Mouse (Mus musculus) limb, embryonic 13.5 days (tissue): ENCODE data around the gene Il1r1. TPM values are rescaled to one million over a fixed set of nuclear protein-coding genes. Genes with fewer than 3 reads are reported as not detected.
A peak's percentile ranks its signal among the peaks of the same experiment; 100 is the strongest.

Experiments used
- ATAC-seq: fragments of 200-750 bp; cut with Nextera tagmentation; 2 replicates; pipeline ENCODE4 v1.8.0; 2017; ENCODE audit warnings: low read depth, moderate number of reproducible peaks, moderate TSS enrichment; ENCODE audit not compliant: low FRiP score
- H3K27ac ChIP-seq: fragments of 300-500 bp; sonication (generic); 2 replicates; pipeline ENCODE4 v1.5.1; 2015; ENCODE audit warnings: inconsistent platforms, mild to moderate bottlenecking, moderate library complexity
- H3K27me3 ChIP-seq: fragments of 300-500 bp; sonication (generic); 2 replicates; pipeline ENCODE4 v1.6.1; 2015; ENCODE audit warnings: mild to moderate bottlenecking, inconsistent platforms
- H3K36me3 ChIP-seq: fragments of 300-500 bp; sonication (generic); 2 replicates; pipeline ENCODE4 v1.6.1; 2015; ENCODE audit warnings: inconsistent platforms, mild to moderate bottlenecking, moderate library complexity
- H3K4me1 ChIP-seq: fragments of 300-500 bp; sonication (generic); 2 replicates; pipeline ENCODE4 v1.6.1; 2015; ENCODE audit warnings: inconsistent platforms
- H3K4me2 ChIP-seq: fragments of 300-500 bp; sonication (generic); replicated peaks from 2 replicates; pipeline ENCODE4 v1.6.1; 2015; ENCODE audit warnings: inconsistent platforms, mild to moderate bottlenecking, moderate library complexity
- H3K4me3 ChIP-seq: fragments of 300-500 bp; sonication (generic); 2 replicates; pipeline ENCODE4 v1.5.1; 2015; ENCODE audit warnings: moderate library complexity, mild to moderate bottlenecking, inconsistent platforms
- H3K9ac ChIP-seq: fragments of 300-500 bp; sonication (generic); 2 replicates; pipeline ENCODE4 v1.6.1; 2015; ENCODE audit warnings: mild to moderate bottlenecking, inconsistent platforms
- H3K9me3 ChIP-seq: fragments of 300-500 bp; sonication (generic); 2 replicates; pipeline ENCODE4 v1.6.1; 2016; ENCODE audit warnings: inconsistent platforms
- WGBS: fragments of 180-500 bp; shearing (Covaris S2); methylation state at CpG from one replicate; pipeline ENCODE4 v1.1.7; 2015; 5-methylcytosine and 5-hydroxymethylcytosine counted together
- polyA plus RNA-seq: library from polyadenylated mRNA; unstranded; fragments of >200 nt; fragmentation: Nextera tagmentation; extraction: Ambion mirVana; gene quantifications from 2 replicates; pipeline ENCODE4 v1.2.1, GENCODE M21; 2015

Il1r1 gene
- polyA plus RNA-seq, 1 experiment from 2014 or later = 6.6 TPM

- Histone ChIP-seq H3K9me3 (no peaks in the 10 kb centered on the region), H3K4me2 (no peak overlapping the region), H3K27ac (peak overlapping the region; percentile 33; the same call in 1 of the 2 replicates), H3K4me3 (no peak overlapping the region), H3K27me3 (no peaks in the 10 kb centered on the region), H3K4me1 (peaks cover 42% of the 10 kb centered on the region), H3K36me3 (no peaks in the 10 kb centered on the region), H3K9ac (no peak overlapping the region)
- peak; percentile 69 for ATAC-seq
- WGBS = 16% methylated on average over 7 of the region's 7 CpGs
These were observed 8.3 kb downstream of the Il1r1 start for GRCm38 (mm10) chr1:40233217-40233616.

GRCm38 (mm10) chr1:40233621-40234020 is 8.7 kb downstream of the Il1r1 start:
- WGBS = 32% methylated on average over 3 of the region's 3 CpGs
- Histone ChIP-seq H3K36me3 (no peaks in the 10 kb centered on the region), H3K9me3 (no peaks in the 10 kb centered on the region), H3K9ac (no peak overlapping the region), H3K27ac (no peak overlapping the region; the same call in 1 of the 2 replicates), H3K27me3 (no peaks in the 10 kb centered on the region), H3K4me2 (no peak overlapping the region), H3K4me3 (no peak overlapping the region), H3K4me1 (peaks cover 42% of the 10 kb centered on the region)
- peak; percentile 29; the same call in 1 of the 2 replicates for ATAC-seq

GRCm38 (mm10) chr1:40235597-40236249 is 10.8 kb downstream of the Il1r1 start:
- no peaks in the 10 kb centered on the region for H3K27me3 ChIP-seq
- H3K4me2 ChIP-seq = no peak overlapping the region
- H3K4me3 ChIP-seq = no peak overlapping the region
- no peak; the same call in 1 of the 2 replicates for ATAC-seq
- no peaks in the 10 kb centered on the region for H3K36me3 ChIP-seq
- H3K9ac ChIP-seq = no peak overlapping the region
- H3K4me1 ChIP-seq = peaks cover 42% of the 10 kb centered on the region
- 59% methylated on average over 5 of the region's 5 CpGs for WGBS
- H3K27ac ChIP-seq = no peak overlapping the region
- no peaks in the 10 kb centered on the region for H3K9me3 ChIP-seq

- WGBS = 46% methylated on average over 6 of the region's 6 CpGs
- no peak overlapping the region for H3K4me2 ChIP-seq
- H3K9me3 ChIP-seq = no peaks in the 10 kb centered on the region
- H3K27me3 ChIP-seq = no peaks in the 10 kb centered on the region
- no peak for ATAC-seq
- no peaks in the 10 kb centered on the region for H3K36me3 ChIP-seq
- peaks cover 42% of the 10 kb centered on the region for H3K4me1 ChIP-seq
- no peak overlapping the region for H3K27ac ChIP-seq
- no peak overlapping the region for H3K4me3 ChIP-seq
- H3K9ac ChIP-seq = no peak overlapping the region
These were observed 11.8 kb downstream of the Il1r1 start for GRCm38 (mm10) chr1:40236694-40237093.

- Histone ChIP-seq H3K27ac (no peak overlapping the region), H3K9ac (no peak overlapping the region), H3K27me3 (no peaks in the 10 kb centered on the region), H3K4me1 (peaks cover 42% of the 10 kb centered on the region), H3K36me3 (no peaks in the 10 kb centered on the region), H3K4me2 (no peak overlapping the region), H3K9me3 (no peaks in the 10 kb centered on the region), H3K4me3 (no peak overlapping the region)
- 61% methylated on average over 6 of the region's 6 CpGs for WGBS
- no peak for ATAC-seq
These were observed 12.2 kb downstream of the Il1r1 start for GRCm38 (mm10) chr1:40237094-40237493.

GRCm38 (mm10) chr1:40240353-40241092 is 15.6 kb downstream of the Il1r1 start:
- no peaks in the 10 kb centered on the region for H3K36me3 ChIP-seq
- no peak overlapping the region for H3K4me2 ChIP-seq
- no peaks in the 10 kb centered on the region for H3K9me3 ChIP-seq
- no peak for ATAC-seq
- no peak overlapping the region for H3K4me3 ChIP-seq
- H3K4me1 ChIP-seq = peaks cover 20% of the 10 kb centered on the region
- no peaks in the 10 kb centered on the region for H3K27me3 ChIP-seq
- 91% methylated on average over 9 of the region's 9 CpGs for WGBS
- no peak overlapping the region for H3K27ac ChIP-seq
- H3K9ac ChIP-seq = no peak overlapping the region

- no peak overlapping the region for H3K4me3 ChIP-seq
- no peak overlapping the region for H3K27ac ChIP-seq
- no peaks in the 10 kb centered on the region for H3K27me3 ChIP-seq
- peaks cover 6% of the 10 kb centered on the region; the same call in 1 of the 2 replicates for H3K4me1 ChIP-seq
- no peaks in the 10 kb centered on the region for H3K9me3 ChIP-seq
- no peak for ATAC-seq
- no peak overlapping the region for H3K4me2 ChIP-seq
- WGBS = 58% methylated on average over 1 of the region's 1 CpGs
- no peak overlapping the region for H3K9ac ChIP-seq
- H3K36me3 ChIP-seq = no peaks in the 10 kb centered on the region
These were observed 17.8 kb downstream of the Il1r1 start for GRCm38 (mm10) chr1:40242717-40243116.

GRCm38 (mm10) chr1:40243561-40243998 is 18.7 kb downstream of the Il1r1 start:
- Histone ChIP-seq H3K9me3 (no peaks in the 10 kb centered on the region), H3K9ac (no peak overlapping the region), H3K36me3 (no peaks in the 10 kb centered on the region), H3K27me3 (no peaks in the 10 kb centered on the region), H3K27ac (peak overlapping the region; percentile 28; the same call in 1 of the 2 replicates), H3K4me1 (peaks cover 6% of the 10 kb centered on the region; the same call in 1 of the 2 replicates), H3K4me3 (no peak overlapping the region), H3K4me2 (no peak overlapping the region)
- peak; percentile 83; the same call in 1 of the 2 replicates for ATAC-seq
- WGBS = 14% methylated on average over 3 of the region's 3 CpGs

GRCm38 (mm10) chr1:40250425-40250824 is 25.5 kb downstream of the Il1r1 start:
- no peaks in the 10 kb centered on the region for H3K9me3 ChIP-seq
- H3K36me3 ChIP-seq = no peaks in the 10 kb centered on the region
- no peak overlapping the region for H3K9ac ChIP-seq
- no peak overlapping the region for H3K4me3 ChIP-seq
- H3K4me2 ChIP-seq = no peak overlapping the region
- 0 out of 2 replicates have a peak, but pooled peaks cover 4% of the 10 kb centered on the region for H3K4me1 ChIP-seq
- H3K27me3 ChIP-seq = no peaks in the 10 kb centered on the region
- H3K27ac ChIP-seq = no peak overlapping the region
- no peak for ATAC-seq
- WGBS = 27% methylated on average over 4 of the region's 4 CpGs

GRCm38 (mm10) chr1:40252507-40252906 is 27.6 kb downstream of the Il1r1 start:
- WGBS = 68% methylated on average over 6 of the region's 6 CpGs
- no peak for ATAC-seq
- H3K4me3 ChIP-seq = no peak overlapping the region
- no peak overlapping the region for H3K27ac ChIP-seq
- no peak overlapping the region for H3K4me2 ChIP-seq
- H3K9ac ChIP-seq = no peak overlapping the region
- H3K36me3 ChIP-seq = no peaks in the 10 kb centered on the region
- 0 out of 2 replicates have a peak, but pooled peaks cover 4% of the 10 kb centered on the region for H3K4me1 ChIP-seq
- H3K9me3 ChIP-seq = no peaks in the 10 kb centered on the region
- no peaks in the 10 kb centered on the region for H3K27me3 ChIP-seq

- no peaks in the 10 kb centered on the region for H3K9me3 ChIP-seq
- no peaks in the 10 kb centered on the region for H3K36me3 ChIP-seq
- WGBS = 87% methylated on average over 5 of the region's 5 CpGs
- no peak for ATAC-seq
- 0 out of 2 replicates have a peak, but pooled peaks cover 4% of the 10 kb centered on the region for H3K4me1 ChIP-seq
- H3K9ac ChIP-seq = no peak overlapping the region
- H3K4me2 ChIP-seq = no peak overlapping the region
- no peaks in the 10 kb centered on the region for H3K27me3 ChIP-seq
- no peak overlapping the region for H3K4me3 ChIP-seq
- no peak overlapping the region for H3K27ac ChIP-seq
These were observed 29.1 kb downstream of the Il1r1 start for GRCm38 (mm10) chr1:40253940-40254339.

GRCm38 (mm10) chr1:40254347-40255057 is 29.6 kb downstream of the Il1r1 start:
- H3K27me3 ChIP-seq = no peaks in the 10 kb centered on the region

More at GRCm38 (mm10) chr1:40254347-40255057, 29.6 kb downstream of the Il1r1 start:
- H3K9me3 ChIP-seq = no peaks in the 10 kb centered on the region
- 0 out of 2 replicates have a peak, but pooled peaks cover 4% of the 10 kb centered on the region for H3K4me1 ChIP-seq
- H3K36me3 ChIP-seq = no peaks in the 10 kb centered on the region
- H3K9ac ChIP-seq = no peak overlapping the region
- no peak overlapping the region for H3K4me2 ChIP-seq
- no peak overlapping the region for H3K27ac ChIP-seq
- H3K4me3 ChIP-seq = no peak overlapping the region
- 52% methylated on average over 3 of the region's 3 CpGs for WGBS
- no peak for ATAC-seq
